24 mouse cellular contexts compared by ENCODE assay signal in genomic region chr11:59389617-59390016, GRCm38 (mm10). TPM values are rescaled to one million over a fixed set of nuclear protein-coding genes. Genes with fewer than 3 reads are reported as not detected.
DNase-seq lines count a peak whose midpoint lies in the region; ATAC-seq and TF ChIP-seq lines count a peak whose summit lies in the region.
"Had no signal": no experiment of that assay in that cellular context is flagged by ENCODE, and none has a peak within 500 bp of the region (broad histone marks: within the 10 kb centered on the region; RNA-seq: fewer than 3 reads in every experiment).

No protein-coding gene starts in this region.

- H3K27me3 ChIP-seq in midbrain, embryonic 10.5 days (ENCODE audit: low read depth, poor library complexity, severe bottlenecking), result no peaks in the 10 kb centered on the region
- no peaks in the 10 kb centered on the region for H3K27me3 ChIP-seq in midbrain, postnatal 0 days (ENCODE audit: insufficient read depth, low read length)
- no peaks in the 10 kb centered on the region for H3K27me3 ChIP-seq in embryonic facial prominence, embryonic 12.5 days
- H3K27me3 ChIP-seq in stomach, embryonic 16.5 days (ENCODE audit: control insufficient read depth, insufficient read depth, low read length), result no peaks in the 10 kb centered on the region
- H3K27me3 ChIP-seq: embryonic facial prominence, embryonic 13.5 days; hindbrain, embryonic 13.5 days had no signal

- WGBS in midbrain, embryonic 10.5 days, result 66% methylated on average over 4 of the region's 4 CpGs
- 58% methylated on average over 4 of the region's 4 CpGs for WGBS in midbrain, postnatal 0 days
- WGBS in embryonic facial prominence, embryonic 12.5 days, result 68% methylated on average over 4 of the region's 4 CpGs
- WGBS in stomach, embryonic 16.5 days, result 59% methylated on average over 4 of the region's 4 CpGs

- ATAC-seq in midbrain, postnatal 0 days (ENCODE audit: low FRiP score), result no peak
- no peak for ATAC-seq in embryonic facial prominence, embryonic 12.5 days (ENCODE audit: insufficient number of reproducible peaks, insufficient read depth, low FRiP score, low TSS enrichment)
- no peak for ATAC-seq in stomach, embryonic 16.5 days (ENCODE audit: insufficient read depth, low FRiP score)
- ATAC-seq: forebrain, embryonic 14.5 days; hindbrain, postnatal 0 days had no signal

- DNase-seq in heart, adult 11 months, result peak; percentile 76
- no peak for DNase-seq in heart, postnatal 14 days
- no peak for DNase-seq in midbrain, embryonic 10.5 days (ENCODE audit: low spot score)
- DNase-seq in midbrain, postnatal 0 days (ENCODE audit: low spot score), result no peak
- no peak for DNase-seq in right cerebral cortex, postnatal 4 days
- no peak for DNase-seq in frontal cortex, postnatal 10 days (ENCODE audit: low spot score in 2 of 2)
- DNase-seq: adrenal gland, adult 2 months; adrenal gland, postnatal 25 days; cerebellum, adult 18-20 months; cerebellum, postnatal 14 days; embryo, embryonic 11 days; gastrocnemius, postnatal 14 days; heart, postnatal 10 days had no signal

- H3K36me3 ChIP-seq in midbrain, embryonic 10.5 days, result no peaks in the 10 kb centered on the region
- H3K36me3 ChIP-seq in midbrain, postnatal 0 days (ENCODE audit: insufficient read depth, low read length), result no peaks in the 10 kb centered on the region
- no peaks in the 10 kb centered on the region for H3K36me3 ChIP-seq in embryonic facial prominence, embryonic 12.5 days
- H3K36me3 ChIP-seq in stomach, embryonic 16.5 days (ENCODE audit: control insufficient read depth, insufficient read depth, low read length), result no peaks in the 10 kb centered on the region
- H3K36me3 ChIP-seq: embryonic facial prominence, embryonic 13.5 days; hindbrain, embryonic 13.5 days had no signal

- H3K27ac ChIP-seq in midbrain, embryonic 10.5 days (replicated peaks), result peak overlapping the region; percentile 28; the same call in 1 of the 2 replicates
- H3K27ac ChIP-seq in midbrain, postnatal 0 days (ENCODE audit: low read depth, low read length), result no peak overlapping the region
- peak overlapping the region; percentile 13; the same call in 1 of the 2 replicates for H3K27ac ChIP-seq in embryonic facial prominence, embryonic 12.5 days
- H3K27ac ChIP-seq in stomach, embryonic 16.5 days (ENCODE audit: low read length), result 0 out of 2 replicates have a peak overlapping the region, but pooled peaks have one; percentile 54
- H3K27ac ChIP-seq: embryonic facial prominence, embryonic 13.5 days; hindbrain, embryonic 13.5 days; hindbrain, postnatal 0 days had no signal

- intact Hi-C loops in heart, postnatal 14 days (cut with DNase I), result no loop called here

- H3K4me3 ChIP-seq in midbrain, embryonic 10.5 days, result no peak overlapping the region
- no peak overlapping the region for H3K4me3 ChIP-seq in midbrain, postnatal 0 days (ENCODE audit: low read depth, low read length)
- no peak overlapping the region for H3K4me3 ChIP-seq in embryonic facial prominence, embryonic 12.5 days
- no peak overlapping the region for H3K4me3 ChIP-seq in stomach, embryonic 16.5 days (replicated peaks; ENCODE audit: low read length)
- H3K4me3 ChIP-seq: embryonic facial prominence, embryonic 13.5 days; hindbrain, embryonic 13.5 days had no signal

- no peak overlapping the region for H3K4me2 ChIP-seq in midbrain, postnatal 0 days (ENCODE audit: low read depth, low read length, poor library complexity, severe bottlenecking)
- no peak overlapping the region for H3K4me2 ChIP-seq in embryonic facial prominence, embryonic 12.5 days (replicated peaks)
- H3K4me2 ChIP-seq in stomach, embryonic 16.5 days (ENCODE audit: low read depth, low read length), result no peak overlapping the region
- H3K4me2 ChIP-seq: embryonic facial prominence, embryonic 13.5 days; hindbrain, embryonic 13.5 days had no signal

- TF ChIP-seq CTCF in midbrain, postnatal 0 days (IDR thresholded peaks at IDR 0.05), result no peak

- peaks cover 36% of the 10 kb centered on the region for H3K4me1 ChIP-seq in midbrain, embryonic 10.5 days
- H3K4me1 ChIP-seq in midbrain, postnatal 0 days (ENCODE audit: insufficient read depth, low read length), result no peaks in the 10 kb centered on the region
- H3K4me1 ChIP-seq in embryonic facial prominence, embryonic 12.5 days, result peaks cover 36% of the 10 kb centered on the region
- peaks cover 18% of the 10 kb centered on the region for H3K4me1 ChIP-seq in stomach, embryonic 16.5 days (ENCODE audit: control insufficient read depth, insufficient read depth, low read length)

- H3K9me3 ChIP-seq in midbrain, embryonic 10.5 days (replicated peaks), result no peaks in the 10 kb centered on the region
- no peaks in the 10 kb centered on the region for H3K9me3 ChIP-seq in midbrain, postnatal 0 days (ENCODE audit: low read length)
- H3K9me3 ChIP-seq in embryonic facial prominence, embryonic 12.5 days, result no peaks in the 10 kb centered on the region
- H3K9me3 ChIP-seq in stomach, embryonic 16.5 days (replicated peaks; ENCODE audit: control insufficient read depth, low read length), result no peaks in the 10 kb centered on the region
- H3K9me3 ChIP-seq: embryonic facial prominence, embryonic 13.5 days; hindbrain, embryonic 13.5 days had no signal

- no peak overlapping the region for H3K9ac ChIP-seq in midbrain, postnatal 0 days (replicated peaks; ENCODE audit: low read length, poor library complexity, severe bottlenecking)
- no peak overlapping the region for H3K9ac ChIP-seq in embryonic facial prominence, embryonic 12.5 days
- H3K9ac ChIP-seq in stomach, embryonic 16.5 days (ENCODE audit: low read length), result no peak overlapping the region
- H3K9ac ChIP-seq: embryonic facial prominence, embryonic 13.5 days; hindbrain, embryonic 13.5 days had no signal

RNA-seq across cellular contexts. Expression of gene Prss38, which starts 14.2 kb away (rescaled TPM):
- not detected for total RNA-seq in heart, postnatal 14 days (2021)
- not detected in 2 replicates for polyA plus RNA-seq in midbrain, embryonic 10.5 days (2016; fragmentation: Nextera tagmentation; extraction: Ambion mirVana)
- not detected in 2 replicates for total RNA-seq in midbrain, postnatal 0 days (2014; rRNA removed)
- 0.22 TPM in 1 of 2 replicates, not detected in the other for polyA plus RNA-seq in midbrain, postnatal 0 days (2015; fragmentation: Nextera tagmentation; extraction: Ambion mirVana)
- polyA plus RNA-seq in embryonic facial prominence, embryonic 12.5 days (2016; fragmentation: Nextera tagmentation; extraction: Ambion mirVana), result not detected in 2 replicates
- polyA plus RNA-seq in stomach, embryonic 16.5 days (2015; fragmentation: Nextera tagmentation; extraction: Ambion mirVana), result not detected in 2 replicates
- total RNA-seq: adrenal gland, adult 2 months; adrenal gland, postnatal 25 days; common myeloid progenitor, adult 5-6 weeks; heart, postnatal 10 days; hematopoietic stem cell, adult 5-6 weeks; hindbrain, postnatal 0 days had no signal
- polyA plus RNA-seq: adrenal gland, adult 2 months; embryonic facial prominence, embryonic 13.5 days; forebrain, embryonic 14.5 days; gonadal fat pad, adult 2 months; heart, embryonic 14.5 days; hindbrain, embryonic 13.5 days; hindbrain, postnatal 0 days; intestine, embryonic 14.5 days had no signal
